Mouse (Mus musculus): ENCODE data around the gene Mapk9. TPM values are rescaled to one million over a fixed set of nuclear protein-coding genes. Genes with fewer than 3 reads are reported as not detected.
A peak's percentile ranks its signal among the peaks of the same experiment; 100 is the strongest.

Mapk9 gene
- polyA plus RNA-seq, 1 experiment, result 11.9 TPM

DNA sequence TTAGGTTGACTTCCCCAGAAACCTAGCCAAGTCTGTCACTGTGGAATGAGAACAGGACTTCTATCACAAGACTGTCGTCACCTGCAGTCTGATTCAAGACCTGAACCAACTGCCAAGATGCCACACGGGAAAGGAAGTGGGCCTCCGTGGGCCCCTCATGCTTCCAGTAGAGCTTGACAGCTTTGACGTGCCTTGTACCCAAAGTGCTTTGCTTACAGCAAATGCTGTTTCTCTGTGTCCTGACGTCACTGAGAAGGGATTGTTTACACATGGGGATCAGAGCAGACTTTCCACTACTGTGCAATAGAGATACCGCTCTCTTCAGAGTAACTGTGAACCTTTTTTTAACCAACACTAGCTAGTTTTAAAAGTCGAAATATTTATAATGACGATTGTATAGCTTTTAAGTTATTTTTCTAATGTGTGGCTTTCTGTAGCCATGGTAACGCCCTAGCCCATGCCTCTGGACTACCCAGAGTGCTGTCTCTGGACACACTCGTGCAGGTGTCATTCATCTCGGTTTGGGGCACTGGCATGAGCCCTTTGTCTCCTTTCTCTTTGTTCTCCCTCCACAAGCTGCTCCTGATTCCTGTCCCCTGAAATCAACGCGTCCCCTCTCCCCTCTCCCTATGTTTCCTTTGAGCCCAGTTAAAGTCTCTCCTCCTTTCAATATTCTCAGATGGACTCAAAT is 8.7 kb upstream of the Mapk9 start:
- H3K36me3 ChIP-seq (ENCODE audit: control insufficient read depth, insufficient read depth, low read length), result no peaks in the 10 kb centered on the region
- H3K4me1 ChIP-seq (ENCODE audit: control insufficient read depth, insufficient read depth, insufficient read length), result no peaks in the 10 kb centered on the region
- WGBS, result 41% methylated on average over 13 of the region's 13 CpGs
- H3K27me3 ChIP-seq (ENCODE audit: control insufficient read depth, insufficient read depth, low read length), result no peaks in the 10 kb centered on the region
- TF ChIP-seq POLR2A (IDR thresholded peaks at IDR 0.05; ENCODE audit: low read depth, low read length) (no peak), CTCF (IDR thresholded peaks at IDR 0.05; ENCODE audit: extremely low read depth, insufficient read depth, insufficient read length, insufficient replicate concordance) (no peak)
- DNase-seq (ENCODE audit: low read depth in 1 of 2, low spot score in 2 of 2), result no peak
- no peak overlapping the region for H3K27ac ChIP-seq (ENCODE audit: insufficient read depth, low read length)
- H3K4me3 ChIP-seq (ENCODE audit: extremely low read depth, insufficient read depth, insufficient read length), result no peak overlapping the region

DNA sequence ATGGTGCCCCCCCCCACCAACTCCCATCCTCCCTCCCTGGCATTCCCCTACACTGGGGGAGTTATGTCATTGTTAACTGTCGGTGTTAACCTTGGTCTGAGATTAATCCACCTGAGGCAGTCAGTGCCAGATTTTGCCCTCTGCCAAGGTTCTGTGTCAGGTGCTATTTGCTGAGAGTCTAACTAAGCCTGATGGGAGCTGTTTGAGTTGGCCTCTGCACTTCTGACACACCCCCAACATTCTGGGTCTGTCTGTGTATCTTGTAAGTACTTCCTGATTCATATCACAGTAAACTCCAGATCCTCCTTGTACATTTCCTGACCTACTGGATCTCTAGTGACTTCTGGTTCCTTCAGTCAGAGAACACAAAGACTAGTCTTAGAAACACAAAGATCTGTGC is 5.9 kb upstream of the Mapk9 start:
- TF ChIP-seq POLR2A (IDR thresholded peaks at IDR 0.05; ENCODE audit: low read depth, low read length) (no peak), CTCF (IDR thresholded peaks at IDR 0.05; ENCODE audit: extremely low read depth, insufficient read depth, insufficient read length, insufficient replicate concordance) (no peak)
- no peaks in the 10 kb centered on the region for H3K4me1 ChIP-seq (ENCODE audit: control insufficient read depth, insufficient read depth, insufficient read length)
- no peak overlapping the region for H3K27ac ChIP-seq (ENCODE audit: insufficient read depth, low read length)
- DNase-seq (ENCODE audit: low read depth in 1 of 2, low spot score in 2 of 2), result no peak
- no peaks in the 10 kb centered on the region for H3K36me3 ChIP-seq (ENCODE audit: control insufficient read depth, insufficient read depth, low read length)
- WGBS, result 85% methylated on average over 1 of the region's 1 CpGs
- H3K27me3 ChIP-seq (ENCODE audit: control insufficient read depth, insufficient read depth, low read length), result no peaks in the 10 kb centered on the region
- H3K4me3 ChIP-seq (ENCODE audit: extremely low read depth, insufficient read depth, insufficient read length), result no peak overlapping the region

DNA sequence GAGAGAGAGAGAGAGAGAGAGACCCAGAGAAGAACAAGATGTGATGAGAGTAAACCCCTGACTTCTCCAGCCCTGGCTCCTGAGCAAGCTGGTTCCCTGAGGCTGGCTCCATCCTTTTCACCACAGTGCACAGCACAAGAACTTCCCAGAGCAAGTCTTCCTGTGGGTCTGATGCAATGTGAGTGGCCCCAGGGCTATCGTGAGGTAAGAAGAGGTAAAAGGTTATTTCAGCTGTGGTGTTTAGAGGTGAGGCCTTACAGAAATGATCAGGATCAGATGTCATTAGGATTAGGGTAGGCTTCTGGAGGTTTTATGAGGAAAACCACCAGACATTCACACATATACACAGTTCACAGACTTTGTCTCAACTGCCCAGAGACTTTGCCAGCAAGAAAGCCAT is 4.7 kb upstream of the Mapk9 start:
- H3K27ac ChIP-seq (ENCODE audit: insufficient read depth, low read length), result no peak overlapping the region
- DNase-seq (ENCODE audit: low read depth in 1 of 2, low spot score in 2 of 2), result no peak
- TF ChIP-seq CTCF (IDR thresholded peaks at IDR 0.05; ENCODE audit: extremely low read depth, insufficient read depth, insufficient read length, insufficient replicate concordance), result no peak
- TF ChIP-seq POLR2A (IDR thresholded peaks at IDR 0.05; ENCODE audit: low read depth, low read length), result no peak
- no peaks in the 10 kb centered on the region for H3K27me3 ChIP-seq (ENCODE audit: control insufficient read depth, insufficient read depth, low read length)
- no peak overlapping the region for H3K4me3 ChIP-seq (ENCODE audit: extremely low read depth, insufficient read depth, insufficient read length)
- H3K4me1 ChIP-seq (ENCODE audit: control insufficient read depth, insufficient read depth, insufficient read length), result no peaks in the 10 kb centered on the region
- 77% methylated on average over 1 of the region's 1 CpGs for WGBS
- no peaks in the 10 kb centered on the region for H3K36me3 ChIP-seq (ENCODE audit: control insufficient read depth, insufficient read depth, low read length)

DNA sequence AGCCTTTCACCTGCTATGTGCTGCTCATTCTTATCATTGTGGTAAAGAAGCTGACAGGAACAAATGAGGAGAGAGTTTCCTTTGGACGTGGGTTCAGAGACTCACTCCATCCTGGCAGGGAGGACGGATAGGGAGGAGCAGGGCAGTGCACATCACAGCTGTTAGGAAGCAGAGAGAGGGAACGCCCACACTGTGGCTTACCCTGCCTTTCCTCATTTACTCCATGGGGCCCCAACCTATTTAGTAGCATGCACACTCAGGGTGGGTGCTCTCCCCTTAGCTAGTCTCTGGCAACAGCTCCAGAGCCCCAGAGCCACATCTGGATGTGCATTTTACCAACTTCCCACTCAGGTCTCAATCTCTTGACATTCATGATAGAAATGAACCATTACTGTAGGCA is 3.8 kb upstream of the Mapk9 start:
- H3K27ac ChIP-seq (ENCODE audit: insufficient read depth, low read length), result no peak overlapping the region
- no peak overlapping the region for H3K4me3 ChIP-seq (ENCODE audit: extremely low read depth, insufficient read depth, insufficient read length)
- WGBS, result 36% methylated on average over 3 of the region's 3 CpGs
- DNase-seq (ENCODE audit: low read depth in 1 of 2, low spot score in 2 of 2), result no peak
- no peak for TF ChIP-seq CTCF (IDR thresholded peaks at IDR 0.05; ENCODE audit: extremely low read depth, insufficient read depth, insufficient read length, insufficient replicate concordance)
- no peak for TF ChIP-seq POLR2A (IDR thresholded peaks at IDR 0.05; ENCODE audit: low read depth, low read length)
- H3K27me3 ChIP-seq (ENCODE audit: control insufficient read depth, insufficient read depth, low read length), result no peaks in the 10 kb centered on the region
- no peaks in the 10 kb centered on the region for H3K36me3 ChIP-seq (ENCODE audit: control insufficient read depth, insufficient read depth, low read length)
- H3K4me1 ChIP-seq (ENCODE audit: control insufficient read depth, insufficient read depth, insufficient read length), result no peaks in the 10 kb centered on the region; the same call in 1 of the 2 replicates

DNA sequence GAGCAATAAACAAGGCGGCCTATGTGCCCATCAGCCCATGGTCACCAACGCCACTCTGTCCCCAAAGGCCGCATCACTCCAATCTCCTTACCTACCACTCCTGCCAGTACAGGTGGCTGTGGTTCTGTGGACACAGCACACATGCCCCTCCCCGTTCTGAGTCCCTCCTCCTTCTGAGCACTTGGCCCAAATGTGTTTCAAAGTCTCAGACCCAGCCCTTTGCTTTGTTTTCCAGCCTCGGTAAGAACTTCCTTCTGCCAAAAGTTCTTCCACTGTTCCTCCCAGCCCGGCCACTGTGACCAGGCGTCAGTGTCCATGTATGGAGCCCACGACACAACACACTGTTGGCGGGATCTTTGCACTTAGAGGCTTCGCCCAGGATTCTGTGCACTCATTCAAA is 2.2 kb upstream of the Mapk9 start:
- no peak for DNase-seq (ENCODE audit: low read depth in 1 of 2, low spot score in 2 of 2)
- Histone ChIP-seq H3K4me1 (ENCODE audit: control insufficient read depth, insufficient read depth, insufficient read length) (peaks cover 7% of the 10 kb centered on the region), H3K36me3 (ENCODE audit: control insufficient read depth, insufficient read depth, low read length) (no peaks in the 10 kb centered on the region), H3K4me3 (ENCODE audit: extremely low read depth, insufficient read depth, insufficient read length) (no peak overlapping the region), H3K27me3 (ENCODE audit: control insufficient read depth, insufficient read depth, low read length) (no peaks in the 10 kb centered on the region), H3K27ac (ENCODE audit: insufficient read depth, low read length) (no peak overlapping the region)
- TF ChIP-seq POLR2A (IDR thresholded peaks at IDR 0.05; ENCODE audit: low read depth, low read length) (no peak), CTCF (IDR thresholded peaks at IDR 0.05; ENCODE audit: extremely low read depth, insufficient read depth, insufficient read length, insufficient replicate concordance) (no peak)
- 92% methylated on average over 10 of the region's 10 CpGs for WGBS

DNA sequence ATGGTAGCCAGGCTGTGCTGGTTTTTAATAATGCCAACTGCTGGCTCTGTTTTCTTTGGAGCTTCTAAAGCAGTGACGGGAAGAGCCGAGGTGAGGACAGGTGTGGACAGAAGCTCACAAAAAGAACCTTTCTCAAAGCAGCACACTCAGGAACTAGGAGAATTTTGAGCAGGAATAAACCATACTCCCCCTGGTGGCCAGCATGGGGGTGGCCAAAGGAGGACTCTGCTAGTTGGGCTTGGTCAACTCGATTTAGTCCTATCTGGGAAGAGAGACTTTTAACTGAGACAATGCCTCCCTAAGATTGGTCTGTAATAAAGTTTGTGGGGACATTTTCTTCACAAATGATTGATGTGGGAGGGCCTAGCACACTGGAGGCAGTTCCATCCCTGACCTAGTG is 1.6 kb upstream of the Mapk9 start:
- DNase-seq (ENCODE audit: low read depth in 1 of 2, low spot score in 2 of 2), result peak in 1 of 2 experiments; percentile 58

DNA sequence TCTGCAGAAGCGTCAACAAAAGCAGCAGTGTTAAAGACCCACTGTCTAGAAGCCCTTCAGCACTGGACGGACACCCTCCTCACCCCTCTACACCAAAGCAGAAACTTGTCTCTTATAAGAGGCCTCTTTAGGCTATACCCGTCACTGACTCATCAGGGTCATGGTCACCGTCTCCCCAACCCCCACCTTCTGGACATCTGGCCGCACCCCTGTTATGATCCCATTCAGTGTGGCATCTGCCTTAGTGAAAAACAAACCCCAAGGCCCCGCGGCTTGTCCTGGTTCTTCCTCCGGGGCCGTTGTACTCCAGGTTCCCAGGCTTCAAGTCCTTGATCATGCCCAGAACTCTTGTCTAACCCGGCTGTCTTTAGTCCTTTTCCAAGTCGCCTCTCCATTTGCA is 593 bp upstream of the Mapk9 start:
- TF ChIP-seq CTCF (IDR thresholded peaks at IDR 0.05; ENCODE audit: extremely low read depth, insufficient read depth, insufficient read length, insufficient replicate concordance) (no peak), POLR2A (IDR thresholded peaks at IDR 0.05; ENCODE audit: low read depth, low read length) (no peak)
- Histone ChIP-seq H3K4me1 (ENCODE audit: control insufficient read depth, insufficient read depth, insufficient read length) (peaks cover 7% of the 10 kb centered on the region), H3K27ac (ENCODE audit: insufficient read depth, low read length) (peak overlapping the region; percentile 12; the same call in 1 of the 2 replicates), H3K27me3 (ENCODE audit: control insufficient read depth, insufficient read depth, low read length) (no peaks in the 10 kb centered on the region), H3K36me3 (ENCODE audit: control insufficient read depth, insufficient read depth, low read length) (0 out of 2 replicates have a peak, but pooled peaks cover 2% of the 10 kb centered on the region), H3K4me3 (ENCODE audit: extremely low read depth, insufficient read depth, insufficient read length) (peak overlapping the region; percentile 53; the same call in 1 of the 2 replicates)
- DNase-seq (ENCODE audit: low read depth in 1 of 2, low spot score in 2 of 2), result no peak
- WGBS, result 48% methylated on average over 11 of the region's 11 CpGs

More for the DNA sequence above, 1.6 kb upstream of the Mapk9 start:
- 44% methylated on average over 3 of the region's 3 CpGs for WGBS
- H3K4me1 ChIP-seq (ENCODE audit: control insufficient read depth, insufficient read depth, insufficient read length), result peaks cover 7% of the 10 kb centered on the region
- H3K27ac ChIP-seq (ENCODE audit: insufficient read depth, low read length), result no peak overlapping the region
- H3K4me3 ChIP-seq (ENCODE audit: extremely low read depth, insufficient read depth, insufficient read length), result no peak overlapping the region
- no peaks in the 10 kb centered on the region for H3K36me3 ChIP-seq (ENCODE audit: control insufficient read depth, insufficient read depth, low read length)
- no peaks in the 10 kb centered on the region for H3K27me3 ChIP-seq (ENCODE audit: control insufficient read depth, insufficient read depth, low read length)
- TF ChIP-seq POLR2A (IDR thresholded peaks at IDR 0.05; ENCODE audit: low read depth, low read length) (no peak), CTCF (IDR thresholded peaks at IDR 0.05; ENCODE audit: extremely low read depth, insufficient read depth, insufficient read length, insufficient replicate concordance) (peak; percentile 55; the same call in 1 of the 2 replicates)

All from spleen, adult 2 months (tissue).